Mouse (Mus musculus): ENCODE measurements at regions not wholly inside any gene's neighbourhood (a gene's known extent, or its start where the extent isn't known, plus 50 kb on each side); places are given as distances from the start of the nearest gene placed in this dataset.

DNA sequence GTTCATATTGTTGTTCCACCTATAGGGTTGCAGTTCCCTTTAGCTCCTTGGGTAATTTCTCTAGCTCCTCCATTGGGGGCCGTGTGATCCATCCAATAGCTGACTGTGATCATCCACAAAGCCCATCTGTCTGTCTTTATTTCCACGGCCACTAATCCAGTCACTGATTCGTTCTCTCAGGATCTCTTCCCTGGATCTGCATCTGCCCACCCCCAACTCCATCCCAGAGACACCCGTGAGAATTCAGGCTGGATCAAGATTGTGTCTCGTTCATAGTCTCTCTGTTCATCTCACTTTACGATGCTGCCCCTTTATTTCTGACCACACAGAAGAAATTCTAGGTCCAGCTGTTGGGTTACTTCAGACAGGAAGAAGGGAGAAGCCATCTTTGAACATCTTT, 96.7 kb downstream of the Avpr1a start:
- no peak for TF ChIP-seq POLR2A (IDR thresholded peaks at IDR 0.05; ENCODE audit: borderline replicate concordance, control insufficient read depth, low read depth, low read length)
- TF ChIP-seq CTCF (IDR thresholded peaks at IDR 0.05; ENCODE audit: control insufficient read depth, insufficient read depth, low read length), result no peak

Measured in bone marrow, adult 2 months (tissue).